Mouse (Mus musculus): ENCODE data around the gene Gnl3l. TPM values are rescaled to one million over a fixed set of nuclear protein-coding genes. Genes with fewer than 3 reads are reported as not detected.

Gnl3l gene
- polyA plus RNA-seq, 1 experiment from 2014 or later = 66.9 TPM

Other genes with a start within 250 kb of the Gnl3l start
- gene Maged2, start 203.0 kb downstream of the Gnl3l start, polyA plus RNA-seq (2015; fragmentation: Nextera tagmentation; extraction: Ambion mirVana) = 317 and 321 TPM in 2 replicates
- 10.0 and 10.9 TPM in 2 replicates for gene Fgd1, start 28.8 kb upstream of the Gnl3l start, polyA plus RNA-seq (2015; fragmentation: Nextera tagmentation; extraction: Ambion mirVana)
- 36.0 and 38.3 TPM in 2 replicates for gene Tsr2, start 79.2 kb upstream of the Gnl3l start, polyA plus RNA-seq (2015; fragmentation: Nextera tagmentation; extraction: Ambion mirVana)
- 13.8 and 17.0 TPM in 2 replicates for gene Wnk3, start 180.8 kb upstream of the Gnl3l start, polyA plus RNA-seq (2015; fragmentation: Nextera tagmentation; extraction: Ambion mirVana)

All from forebrain, embryonic 16.5 days (tissue).